Comparison of ENCODE assay signal across 17 mouse cellular contexts in the genomic region with DNA sequence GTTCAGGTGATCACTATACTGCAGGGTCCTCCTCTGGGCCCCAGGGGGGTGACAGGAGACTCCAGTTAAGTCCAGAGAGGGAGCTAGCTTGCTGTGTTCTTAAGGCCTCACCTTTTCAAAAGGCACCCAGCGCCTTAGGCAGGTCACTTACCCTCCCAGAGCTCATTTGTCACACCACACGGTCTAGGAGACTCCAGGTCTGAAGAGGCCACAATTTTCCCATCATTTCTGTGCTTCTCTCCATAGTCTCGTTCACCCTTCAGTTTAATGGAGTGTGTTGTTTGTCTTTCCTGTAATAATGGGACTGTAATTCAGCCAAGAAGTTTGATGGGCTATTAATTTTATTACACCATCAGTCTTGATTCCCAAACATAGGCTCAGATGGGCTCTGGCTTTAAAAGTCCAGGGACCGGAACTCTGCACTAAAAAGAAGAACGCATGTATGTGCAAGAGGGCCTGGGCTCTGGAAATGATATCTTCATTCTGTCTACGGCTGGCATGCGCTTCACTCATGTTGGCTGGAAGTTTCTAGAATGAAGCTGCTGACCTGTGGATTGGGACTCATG. TPM values are rescaled to one million over a fixed set of nuclear protein-coding genes. Genes with fewer than 3 reads are reported as not detected.
DNase-seq lines count a peak whose midpoint lies in the region; ATAC-seq and TF ChIP-seq lines count a peak whose summit lies in the region.
"Had no signal": no experiment of that assay in that cellular context is flagged by ENCODE, and none has a peak within 500 bp of the region (broad histone marks: within the 10 kb centered on the region; RNA-seq: fewer than 3 reads in every experiment).

No protein-coding gene starts in this region.

- H3K4me2 ChIP-seq in lung, embryonic 16.5 days (ENCODE audit: low read depth, low read length): no peak overlapping the region
- H3K4me2 ChIP-seq: embryonic facial prominence, embryonic 15.5 days; forebrain, embryonic 13.5 days; midbrain, embryonic 12.5 days had no signal

- H3K79me2 ChIP-seq in macrophage (ENCODE audit: inconsistent target): no peaks in the 10 kb centered on the region; the same call in 1 of the 2 replicates

- H3K27ac ChIP-seq in kidney, adult 2 months (ENCODE audit: insufficient read depth, low read depth, low read length): peak overlapping the region; percentile 62; the same call in 1 of the 2 replicates
- H3K27ac ChIP-seq in lung, embryonic 16.5 days (ENCODE audit: low read length): peak overlapping the region; percentile 66
- H3K27ac ChIP-seq in bone marrow macrophage, adult 2 months (ENCODE audit: insufficient read depth, low read depth, low read length): peak overlapping the region; percentile 95
- H3K27ac ChIP-seq in macrophage: peak overlapping the region; percentile 97
- H3K27ac ChIP-seq: embryonic facial prominence, embryonic 15.5 days; forebrain, embryonic 13.5 days; midbrain, embryonic 12.5 days had no signal

- no peaks in the 10 kb centered on the region for H3K36me3 ChIP-seq in kidney, adult 2 months (ENCODE audit: control insufficient read depth, insufficient read depth, low read length)
- H3K36me3 ChIP-seq in lung, embryonic 16.5 days (ENCODE audit: control insufficient read depth, insufficient read depth, low read length): no peaks in the 10 kb centered on the region
- no peaks in the 10 kb centered on the region for H3K36me3 ChIP-seq in macrophage (ENCODE audit: inconsistent target)
- H3K36me3 ChIP-seq: embryonic facial prominence, embryonic 15.5 days; midbrain, embryonic 12.5 days had no signal

- peak; percentile 31 for DNase-seq in kidney, adult 2 months
- no peak for DNase-seq in kidney, adult 11 months
- no peak for DNase-seq in lung, postnatal 10 days
- no peak for DNase-seq in adrenal gland, adult 8-10 months
- DNase-seq: adrenal gland, postnatal 14 days; cerebellum, adult 9-11 months; thymus, adult 2 months had no signal

- WGBS in kidney, adult 2 months: 59% methylated on average over 7 of the region's 7 CpGs
- WGBS in lung, embryonic 16.5 days: 57% methylated on average over 7 of the region's 7 CpGs
- 86% methylated on average over 7 of the region's 7 CpGs for WGBS in macrophage (ENCODE audit: missing documents)

- no peaks in the 10 kb centered on the region; the same call in 1 of the 2 replicates for H3K9me3 ChIP-seq in lung, embryonic 16.5 days (ENCODE audit: control insufficient read depth, low read length)
- H3K9me3 ChIP-seq: embryonic facial prominence, embryonic 15.5 days; midbrain, embryonic 12.5 days had no signal

- no peak for TF ChIP-seq CTCF in kidney, adult 2 months (conservative IDR thresholded peaks at IDR 0.05; ENCODE audit: insufficient read depth, insufficient read length, low read depth, low read length)
- no peak for TF ChIP-seq CTCF in bone marrow macrophage, adult 2 months (IDR thresholded peaks at IDR 0.05; ENCODE audit: low read depth, low read length)

- no peaks in the 10 kb centered on the region for H3K27me3 ChIP-seq in kidney, adult 2 months (replicated peaks; ENCODE audit: control insufficient read depth, insufficient read depth, low read length)
- H3K27me3 ChIP-seq in lung, embryonic 16.5 days (ENCODE audit: control insufficient read depth, insufficient read depth, low read depth, low read length): no peaks in the 10 kb centered on the region
- H3K27me3 ChIP-seq: embryonic facial prominence, embryonic 15.5 days; forebrain, embryonic 13.5 days; midbrain, embryonic 12.5 days had no signal

- H3K9ac ChIP-seq in lung, embryonic 16.5 days (ENCODE audit: low read length): no peak overlapping the region
- H3K9ac ChIP-seq: embryonic facial prominence, embryonic 15.5 days; forebrain, embryonic 13.5 days; midbrain, embryonic 12.5 days had no signal

- no peak overlapping the region for H3K4me3 ChIP-seq in kidney, adult 2 months (ENCODE audit: insufficient read depth, low read depth, low read length)
- H3K4me3 ChIP-seq in lung, embryonic 16.5 days (ENCODE audit: low read length): no peak overlapping the region
- no peak overlapping the region for H3K4me3 ChIP-seq in bone marrow macrophage, adult 2 months (ENCODE audit: insufficient read depth, low read length)
- no peak overlapping the region for H3K4me3 ChIP-seq in macrophage (ENCODE audit: inconsistent target)
- H3K4me3 ChIP-seq: embryonic facial prominence, embryonic 15.5 days; forebrain, embryonic 13.5 days; midbrain, embryonic 12.5 days had no signal

- peaks cover 24% of the 10 kb centered on the region for H3K4me1 ChIP-seq in kidney, adult 2 months (ENCODE audit: control insufficient read depth, insufficient read depth, low read length)
- peaks cover 29% of the 10 kb centered on the region for H3K4me1 ChIP-seq in lung, embryonic 16.5 days (replicated peaks; ENCODE audit: control insufficient read depth, insufficient read depth, low read length)
- peaks cover 62% of the 10 kb centered on the region for H3K4me1 ChIP-seq in bone marrow macrophage, adult 2 months (ENCODE audit: control insufficient read depth, insufficient read depth, low read length)
- H3K4me1 ChIP-seq: forebrain, embryonic 13.5 days; midbrain, embryonic 12.5 days had no signal

- ATAC-seq in lung, embryonic 16.5 days (ENCODE audit: low read depth): peak; percentile 18; the same call in 1 of the 2 replicates
- ATAC-seq: forebrain, embryonic 13.5 days had no signal

- no peak for TF ChIP-seq POLR2A in kidney, adult 2 months (IDR thresholded peaks at IDR 0.05; ENCODE audit: low read depth, low read length)
- no peak for TF ChIP-seq POLR2A in bone marrow macrophage, adult 2 months (IDR thresholded peaks at IDR 0.05; ENCODE audit: borderline replicate concordance, low read depth, low read length)

RNA-seq across cellular contexts. Expression of a gene that starts 8.3 kb away (rescaled TPM):
- polyA plus RNA-seq in kidney, adult 2 months (2012; rRNA removed): not detected in 2 replicates
- polyA plus RNA-seq in lung, embryonic 16.5 days (2015; fragmentation: Nextera tagmentation; extraction: Ambion mirVana): not detected in 2 replicates
- not detected in 2 replicates for polyA plus RNA-seq in bone marrow macrophage, adult 2 months (2012; ENCODE audit: insufficient read depth, insufficient read length, missing spikeins)
- total RNA-seq in macrophage (2018; cell fraction: chromatin; rRNA removed): not detected
- total RNA-seq in macrophage (2018; cell fraction: cytosol; rRNA removed): not detected
- not detected for total RNA-seq in macrophage (2018; cell fraction: nucleus; rRNA removed)
- not detected in 3 replicates for polyA plus RNA-seq in macrophage (2018)
- not detected for total RNA-seq in adrenal gland, adult 8-10 months (2022)
- total RNA-seq: adrenal gland, postnatal 14 days; ES-E14; gastrocnemius, postnatal 4 days; heart, postnatal 25 days had no signal
- polyA plus RNA-seq: embryonic facial prominence, embryonic 15.5 days; forebrain, embryonic 13.5 days; limb, embryonic 11.5 days; midbrain, embryonic 12.5 days; thymus, adult 2 months had no signal

RNA-seq across cellular contexts. Expression of a gene that starts 33.9 kb away (rescaled TPM):
- 59.3 and 72.3 TPM in 2 replicates for polyA plus RNA-seq in kidney, adult 2 months (2012; rRNA removed)
- polyA plus RNA-seq in lung, embryonic 16.5 days (2015; fragmentation: Nextera tagmentation; extraction: Ambion mirVana): 208 and 222 TPM in 2 replicates
- polyA plus RNA-seq in bone marrow macrophage, adult 2 months (2012; ENCODE audit: insufficient read depth, insufficient read length, missing spikeins): 181 and 218 TPM in 2 replicates
- 1,000 to 10,000 TPM in 14 of 26 experiments, 100 to 1,000 TPM in 12; 636 to 1,823 (median 1,003) TPM for total RNA-seq in macrophage (2018; cell fraction: chromatin; rRNA removed)
- total RNA-seq in macrophage (2018; cell fraction: cytosol; rRNA removed): 100 to 1,000 TPM in 6 of 26 experiments, 10 to 100 TPM in 20; 29.6 to 153 (median 74.1) TPM
- total RNA-seq in macrophage (2018; cell fraction: nucleus; rRNA removed): 1,000 to 10,000 TPM in 6 of 26 experiments, 100 to 1,000 TPM in 20; 489 to 1,465 (median 803) TPM
- 75.5 to 113 TPM (median 94.4 TPM) in 3 replicates for polyA plus RNA-seq in macrophage (2018)
- total RNA-seq in adrenal gland, adult 8-10 months (2022): 10 to 100 TPM; 37.7 to 96.3 (median 62.2) TPM

RNA-seq across cellular contexts. Expression of a gene that starts 51.1 kb away (rescaled TPM):
- 10.2 TPM in 2 replicates for polyA plus RNA-seq in kidney, adult 2 months (2012; rRNA removed)
- 5.8 and 8.2 TPM in 2 replicates for polyA plus RNA-seq in lung, embryonic 16.5 days (2015; fragmentation: Nextera tagmentation; extraction: Ambion mirVana)
- polyA plus RNA-seq in bone marrow macrophage, adult 2 months (2012; ENCODE audit: insufficient read depth, insufficient read length, missing spikeins): 19.7 and 19.9 TPM in 2 replicates
- total RNA-seq in macrophage (2018; cell fraction: chromatin; rRNA removed): 100 to 1,000 TPM; 105 to 254 (median 159) TPM
- total RNA-seq in macrophage (2018; cell fraction: cytosol; rRNA removed): 10 to 100 TPM; 16.7 to 37.3 (median 25.6) TPM
- 100 to 1,000 TPM in 6 of 26 experiments, 10 to 100 TPM in 20; 48.3 to 148 (median 83.6) TPM for total RNA-seq in macrophage (2018; cell fraction: nucleus; rRNA removed)
- polyA plus RNA-seq in macrophage (2018): 11.9 to 15.5 TPM (median 12.5 TPM) in 3 replicates
- 10 to 100 TPM; 62.4 to 91.7 (median 77.9) TPM for total RNA-seq in adrenal gland, adult 8-10 months (2022)
